Mouse (Mus musculus): ENCODE results near the gene Kbtbd4.

The Kbtbd4 gene

GRCm38 (mm10) chr2:90956053-90956452 lies 51.5 kb downstream of the Kbtbd4 start:
- peak in 1 of 2 experiments; percentile 67 for DNase-seq (ENCODE audit: low spot score in 2 of 2)

- no peak for DNase-seq (ENCODE audit: low spot score in 2 of 2)
These were observed 54.3 kb downstream of the Kbtbd4 start for GRCm38 (mm10) chr2:90958856-90959255.

GRCm38 (mm10) chr2:90960012-90960411 lies 55.5 kb downstream of the Kbtbd4 start:
- peak in 1 of 2 experiments; percentile 74 for DNase-seq (ENCODE audit: low spot score in 2 of 2)

All from frontal cortex, postnatal 36 days (tissue).